Mouse (Mus musculus) MEL-GATA-1-ER (cell line): ENCODE measurements around the gene Lnpk.

Experiments
- DNase-seq: peaks from one replicate; pipeline ENCODE4 v3.0.0-alpha.2; 2012; ENCODE audit warnings: low read depth; ENCODE audit errors: extremely low read depth

Lnpk gene

GRCm38 (mm10) chr2:74578843-74579489 is at the start of gene Lnpk:
Gene Lnpk (minus strand): TSS chr2:74579435.
- DNase-seq = peak; percentile 73

- DNase-seq = no peak
Observed at GRCm38 (mm10) chr2:74620368-74620767, 41.1 kb upstream of the Lnpk start.

- no peak for DNase-seq
Observed at GRCm38 (mm10) chr2:74619676-74620246, 40.5 kb upstream of the Lnpk start.

- no peak for DNase-seq
Observed at GRCm38 (mm10) chr2:74617706-74618105, 38.5 kb upstream of the Lnpk start.

- DNase-seq = no peak
Observed at GRCm38 (mm10) chr2:74611406-74611805, 32.2 kb upstream of the Lnpk start.

GRCm38 (mm10) chr2:74609350-74609749 is 30.1 kb upstream of the Lnpk start:
- peak; percentile 98 for DNase-seq

GRCm38 (mm10) chr2:74606087-74606760 is 27.0 kb upstream of the Lnpk start:
- DNase-seq = peak; percentile 89

- no peak for DNase-seq
Observed at GRCm38 (mm10) chr2:74604011-74604410, 24.8 kb upstream of the Lnpk start.

GRCm38 (mm10) chr2:74602483-74602882 is 23.2 kb upstream of the Lnpk start:
- DNase-seq = no peak

GRCm38 (mm10) chr2:74597169-74597568 is 17.9 kb upstream of the Lnpk start:
- DNase-seq = no peak

- DNase-seq = no peak
Observed at GRCm38 (mm10) chr2:74596094-74596493, 16.9 kb upstream of the Lnpk start.

- peak; percentile 43 for DNase-seq
Observed at GRCm38 (mm10) chr2:74578146-74578842, 941 bp downstream of the Lnpk start.

- DNase-seq = no peak
Observed at GRCm38 (mm10) chr2:74570390-74570789, 8.8 kb downstream of the Lnpk start.

GRCm38 (mm10) chr2:74559822-74560221 is 19.4 kb downstream of the Lnpk start:
- DNase-seq = no peak

- DNase-seq = no peak
Observed at GRCm38 (mm10) chr2:74559092-74559491, 20.1 kb downstream of the Lnpk start.

- DNase-seq = no peak
Observed at GRCm38 (mm10) chr2:74557451-74557850, 21.8 kb downstream of the Lnpk start.

- DNase-seq = peak; percentile 28
Observed at GRCm38 (mm10) chr2:74551929-74552328, 27.3 kb downstream of the Lnpk start.

GRCm38 (mm10) chr2:74548306-74548705 is 30.9 kb downstream of the Lnpk start:
- DNase-seq = no peak

GRCm38 (mm10) chr2:74508302-74508701 is 70.9 kb downstream of the Lnpk start:
- DNase-seq = no peak

GRCm38 (mm10) chr2:74506439-74506838 is 72.8 kb downstream of the Lnpk start:
- no peak for DNase-seq

GRCm38 (mm10) chr2:74500307-74500706 is 78.9 kb downstream of the Lnpk start:
- peak; percentile 23 for DNase-seq

GRCm38 (mm10) chr2:74497851-74498250 is 81.4 kb downstream of the Lnpk start:
- no peak for DNase-seq
